10 mouse cellular contexts compared by ENCODE assay signal in genomic region chr3:86793720-86794191, GRCm38 (mm10).
DNase-seq lines count a peak whose midpoint lies in the region; ATAC-seq and TF ChIP-seq lines count a peak whose summit lies in the region.
"Had no signal": no experiment of that assay in that cellular context is flagged by ENCODE, and none has a peak within 500 bp of the region (broad histone marks: within the 10 kb centered on the region; RNA-seq: fewer than 3 reads in every experiment).

No protein-coding gene starts in this region.

- H3K4me1 ChIP-seq in forebrain, postnatal 0 days (ENCODE audit: insufficient read depth): no peaks in the 10 kb centered on the region
- H3K4me1 ChIP-seq in forebrain, embryonic 13.5 days: peaks cover 19% of the 10 kb centered on the region
- H3K4me1 ChIP-seq in heart, embryonic 12.5 days (replicated peaks): peaks cover 15% of the 10 kb centered on the region; the same call in 1 of the 2 replicates
- peaks cover 7% of the 10 kb centered on the region for H3K4me1 ChIP-seq in midbrain, embryonic 13.5 days (replicated peaks)

- no peak overlapping the region for H3K9ac ChIP-seq in forebrain, postnatal 0 days
- H3K9ac ChIP-seq in forebrain, embryonic 13.5 days: no peak overlapping the region
- H3K9ac ChIP-seq in heart, embryonic 12.5 days: no peak overlapping the region
- H3K9ac ChIP-seq in midbrain, embryonic 13.5 days (replicated peaks): no peak overlapping the region
- H3K9ac ChIP-seq: limb, embryonic 12.5 days had no signal

- TF ChIP-seq CTCF in forebrain, postnatal 0 days (IDR thresholded peaks at IDR 0.05; ENCODE audit: low read depth): no peak

- H3K9me3 ChIP-seq in forebrain, postnatal 0 days (ENCODE audit: low read length): no peaks in the 10 kb centered on the region
- no peaks in the 10 kb centered on the region for H3K9me3 ChIP-seq in forebrain, embryonic 13.5 days (replicated peaks)
- H3K9me3 ChIP-seq in heart, embryonic 12.5 days (replicated peaks): no peaks in the 10 kb centered on the region
- H3K9me3 ChIP-seq in midbrain, embryonic 13.5 days: no peaks in the 10 kb centered on the region
- H3K9me3 ChIP-seq: limb, embryonic 12.5 days had no signal

- H3K27me3 ChIP-seq in forebrain, postnatal 0 days (ENCODE audit: insufficient read depth, low read length): no peaks in the 10 kb centered on the region
- H3K27me3 ChIP-seq in forebrain, embryonic 13.5 days: no peaks in the 10 kb centered on the region
- H3K27me3 ChIP-seq in heart, embryonic 12.5 days (replicated peaks): no peaks in the 10 kb centered on the region
- H3K27me3 ChIP-seq in midbrain, embryonic 13.5 days: no peaks in the 10 kb centered on the region
- H3K27me3 ChIP-seq: limb, embryonic 12.5 days had no signal

- ATAC-seq in forebrain, postnatal 0 days: peak; percentile 15; the same call in 1 of the 2 replicates
- no peak for ATAC-seq in forebrain, embryonic 13.5 days
- peak; percentile 68 for ATAC-seq in heart, embryonic 12.5 days (ENCODE audit: insufficient number of reproducible peaks, low FRiP score)
- ATAC-seq in midbrain, embryonic 13.5 days: no peak

- H3K27ac ChIP-seq in forebrain, postnatal 0 days (ENCODE audit: low read depth, low read length): no peak overlapping the region
- no peak overlapping the region for H3K27ac ChIP-seq in forebrain, embryonic 13.5 days
- H3K27ac ChIP-seq in heart, embryonic 12.5 days (ENCODE audit: poor library complexity, severe bottlenecking): peak overlapping the region; percentile 9; the same call in 1 of the 2 replicates
- no peak overlapping the region for H3K27ac ChIP-seq in midbrain, embryonic 13.5 days

- H3K4me2 ChIP-seq in forebrain, postnatal 0 days (ENCODE audit: low read depth): no peak overlapping the region
- no peak overlapping the region for H3K4me2 ChIP-seq in forebrain, embryonic 13.5 days
- H3K4me2 ChIP-seq in heart, embryonic 12.5 days: no peak overlapping the region
- H3K4me2 ChIP-seq in midbrain, embryonic 13.5 days (replicated peaks): no peak overlapping the region
- H3K4me2 ChIP-seq: limb, embryonic 12.5 days had no signal

- H3K4me3 ChIP-seq in forebrain, postnatal 0 days (ENCODE audit: low read depth, low read length): no peak overlapping the region
- H3K4me3 ChIP-seq in forebrain, embryonic 13.5 days: no peak overlapping the region
- H3K4me3 ChIP-seq in heart, embryonic 12.5 days: no peak overlapping the region
- no peak overlapping the region for H3K4me3 ChIP-seq in midbrain, embryonic 13.5 days (replicated peaks)
- H3K4me3 ChIP-seq: limb, embryonic 12.5 days; myocyte had no signal

- peaks cover 75% of the 10 kb centered on the region for H3K36me3 ChIP-seq in forebrain, postnatal 0 days (ENCODE audit: insufficient read depth)
- H3K36me3 ChIP-seq in forebrain, embryonic 13.5 days (ENCODE audit: poor library complexity, severe bottlenecking): peaks cover 81% of the 10 kb centered on the region
- no peaks in the 10 kb centered on the region for H3K36me3 ChIP-seq in heart, embryonic 12.5 days
- peaks cover 67% of the 10 kb centered on the region for H3K36me3 ChIP-seq in midbrain, embryonic 13.5 days
- H3K36me3 ChIP-seq: limb, embryonic 12.5 days had no signal

- DNase-seq in forebrain, postnatal 0 days: no peak
- peak; percentile 74 for DNase-seq in adipocyte (ENCODE audit: low spot score)
- DNase-seq in kidney, postnatal 25 days: peak; percentile 51 to 80
- no peak for DNase-seq in ovary, postnatal 36 days (ENCODE audit: low spot score)
- no peak for DNase-seq in spleen, postnatal 36 days (ENCODE audit: low spot score in 2 of 2)

- WGBS in forebrain, postnatal 0 days: 25% methylated on average over 1 of the region's 1 CpGs
- 42% methylated on average over 1 of the region's 1 CpGs for WGBS in forebrain, embryonic 13.5 days
- WGBS in heart, embryonic 12.5 days: 18% methylated on average over 1 of the region's 1 CpGs
- 42% methylated on average over 1 of the region's 1 CpGs for WGBS in midbrain, embryonic 13.5 days

Comparison
In these comparisons a context has a peak if more than half of its experiments do, and no peak if none do; other contexts are left out.
1. ATAC-seq: peak in forebrain, postnatal 0 days (single experiment) and heart, embryonic 12.5 days (single experiment); none in forebrain, embryonic 13.5 days (single experiment) and midbrain, embryonic 13.5 days (single experiment).
2. DNase-seq: peak in adipocyte (single experiment) and kidney, postnatal 25 days (2 of 2); none in forebrain, postnatal 0 days (single experiment), ovary, postnatal 36 days (single experiment) and spleen, postnatal 36 days (0 of 2).